Comparison of ENCODE assay signal across 9 mouse cellular contexts in the genomic region with DNA sequence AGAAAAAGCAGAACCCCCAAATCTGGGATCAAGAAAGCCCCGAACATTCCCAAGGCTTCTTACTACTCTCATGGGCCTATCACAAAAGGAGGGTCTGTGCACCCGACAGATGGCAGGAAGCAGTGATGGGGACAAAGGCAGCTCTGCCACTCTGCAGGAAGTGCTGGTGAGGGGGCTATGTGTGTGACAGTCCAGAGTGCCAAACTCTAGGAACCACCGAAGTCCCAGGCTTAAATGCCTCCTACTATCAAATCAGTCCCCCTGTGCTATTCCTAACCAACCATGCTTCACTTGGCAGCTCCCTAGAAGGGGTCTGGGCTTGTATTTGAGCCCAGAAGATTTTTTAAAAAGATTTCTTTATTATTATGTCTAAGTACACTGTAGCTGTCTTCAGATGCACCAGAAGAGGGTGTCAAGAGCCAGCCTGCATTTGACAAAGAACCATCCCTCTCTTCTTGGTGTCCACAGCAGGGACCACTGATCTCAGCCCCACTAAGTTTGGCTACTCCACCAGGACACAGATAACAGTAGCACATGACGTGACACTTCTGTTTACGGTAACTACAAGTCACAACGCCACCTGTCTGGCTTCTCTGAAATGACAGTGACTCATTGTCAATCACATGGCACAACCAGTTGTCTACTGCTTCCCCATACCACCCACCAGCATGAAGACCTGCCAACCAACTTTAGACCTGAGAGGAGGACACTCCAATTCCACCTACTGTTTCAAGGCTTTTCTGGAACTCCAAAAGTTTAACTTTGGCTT. TPM values are rescaled to one million over a fixed set of nuclear protein-coding genes. Genes with fewer than 3 reads are reported as not detected.
DNase-seq lines count a peak whose midpoint lies in the region; ATAC-seq lines count a peak whose summit lies in the region.
"Had no signal": no experiment of that assay in that cellular context is flagged by ENCODE, and none has a peak within 500 bp of the region (broad histone marks: within the 10 kb centered on the region; RNA-seq: fewer than 3 reads in every experiment).

No protein-coding gene starts in this region.

- DNase-seq in 416B (ENCODE audit: low read depth) = peak; percentile 34
- peak; percentile 37 to 42 for DNase-seq in B cell, adult 2 months
- peak; percentile 11 for DNase-seq in Muller cell, postnatal 12 days (ENCODE audit: inconsistent ontology term)
- no peak for DNase-seq in urinary bladder, postnatal 10 days (ENCODE audit: low spot score)
- DNase-seq in neural tube, embryonic 10.5 days (ENCODE audit: extremely low spot score, low spot score) = no peak
- no peak for DNase-seq in retina, postnatal 1 day
- DNase-seq: kidney, adult 11 months; layer of hippocampus, adult 9-11 months had no signal

- ATAC-seq in megakaryocyte progenitor cell, adult 5-6 weeks (replicated peaks; ENCODE audit: poor library complexity) = peak; percentile 52

RNA-seq across cellular contexts. Expression of gene Eif3j1, which starts 41.0 kb away (rescaled TPM):
- 33.0 and 33.2 TPM in 2 replicates for total RNA-seq in megakaryocyte progenitor cell, adult 5-6 weeks (2015)
- total RNA-seq in megakaryocyte progenitor cell, adult 5-6 weeks (2017) = 29.2 and 29.4 TPM in 2 replicates

RNA-seq across cellular contexts. Expression of gene Spg11, which starts 48.9 kb away (rescaled TPM):
- total RNA-seq in megakaryocyte progenitor cell, adult 5-6 weeks (2015) = 8.9 and 10.5 TPM in 2 replicates
- total RNA-seq in megakaryocyte progenitor cell, adult 5-6 weeks (2017) = 11.3 and 13.4 TPM in 2 replicates

Comparison
In these comparisons a context has a peak if more than half of its experiments do, and no peak if none do; other contexts are left out.
1. DNase-seq: peak in 416B (single experiment), B cell, adult 2 months (2 of 2) and Muller cell, postnatal 12 days (single experiment); none in urinary bladder, postnatal 10 days (single experiment), neural tube, embryonic 10.5 days (single experiment) and retina, postnatal 1 day (single experiment).